Mouse (Mus musculus): ENCODE data around the gene Bag2.

Bag2 gene

GRCm38 (mm10) chr1:33757491-33758041 is at the start of gene Bag2:
Gene Bag2 (minus strand): TSS chr1:33757795.
- DNase-seq (ENCODE audit: low spot score in 2 of 2), result peak; percentile 51 to 53

- no peak for DNase-seq (ENCODE audit: low spot score in 2 of 2)
These were observed 45.7 kb upstream of the Bag2 start for GRCm38 (mm10) chr1:33803323-33803722.

GRCm38 (mm10) chr1:33799620-33800019 is 42.0 kb upstream of the Bag2 start:
- no peak for DNase-seq (ENCODE audit: low spot score in 2 of 2)

GRCm38 (mm10) chr1:33788493-33788892 is 30.9 kb upstream of the Bag2 start:
- DNase-seq (ENCODE audit: low spot score in 2 of 2), result no peak

- DNase-seq (ENCODE audit: low spot score in 2 of 2), result no peak
These were observed 30.5 kb upstream of the Bag2 start for GRCm38 (mm10) chr1:33788072-33788471.

GRCm38 (mm10) chr1:33784561-33784960 is 27.0 kb upstream of the Bag2 start:
- no peak for DNase-seq (ENCODE audit: low spot score in 2 of 2)

GRCm38 (mm10) chr1:33776175-33776611 is 18.6 kb upstream of the Bag2 start:
- DNase-seq (ENCODE audit: low spot score in 2 of 2), result no peak

- DNase-seq (ENCODE audit: low spot score in 2 of 2), result no peak
These were observed 14.5 kb upstream of the Bag2 start for GRCm38 (mm10) chr1:33772106-33772505.

- DNase-seq (ENCODE audit: low spot score in 2 of 2), result no peak
These were observed 14.0 kb upstream of the Bag2 start for GRCm38 (mm10) chr1:33771621-33772020.

GRCm38 (mm10) chr1:33768827-33769226 is 11.2 kb upstream of the Bag2 start:
- DNase-seq (ENCODE audit: low spot score in 2 of 2), result no peak

- DNase-seq (ENCODE audit: low spot score in 2 of 2), result no peak
These were observed 10.6 kb upstream of the Bag2 start for GRCm38 (mm10) chr1:33768091-33768787.

GRCm38 (mm10) chr1:33766520-33767508 is 9.2 kb upstream of the Bag2 start:
- no peak for DNase-seq (ENCODE audit: low spot score in 2 of 2)

GRCm38 (mm10) chr1:33765468-33766080 is 8.0 kb upstream of the Bag2 start:
- no peak for DNase-seq (ENCODE audit: low spot score in 2 of 2)

- DNase-seq (ENCODE audit: low spot score in 2 of 2), result no peak
These were observed 6.2 kb upstream of the Bag2 start for GRCm38 (mm10) chr1:33763826-33764225.

- no peak for DNase-seq (ENCODE audit: low spot score in 2 of 2)
These were observed 893 bp upstream of the Bag2 start for GRCm38 (mm10) chr1:33758488-33758887.

- no peak for DNase-seq (ENCODE audit: low spot score in 2 of 2)
These were observed 572 bp downstream of the Bag2 start for GRCm38 (mm10) chr1:33757033-33757413.

- no peak for DNase-seq (ENCODE audit: low spot score in 2 of 2)
These were observed 1.1 kb downstream of the Bag2 start for GRCm38 (mm10) chr1:33756258-33757032.

- DNase-seq (ENCODE audit: low spot score in 2 of 2), result no peak
These were observed 1.8 kb downstream of the Bag2 start for GRCm38 (mm10) chr1:33755799-33756198.

- DNase-seq (ENCODE audit: low spot score in 2 of 2), result peak; percentile 12 to 23
These were observed 2.4 kb downstream of the Bag2 start for GRCm38 (mm10) chr1:33754965-33755735.

GRCm38 (mm10) chr1:33754089-33754488 is 3.5 kb downstream of the Bag2 start:
- DNase-seq (ENCODE audit: low spot score in 2 of 2), result no peak

Measured in spleen, postnatal 14 days (tissue).